Mouse (Mus musculus) megakaryocyte, embryonic 14.5 days (primary cell): Measurements from ENCODE around the gene 4933411K16Rik.

Source experiments
- FLI1 ChIP-seq: IDR thresholded peaks from 2 replicates; pipeline ENCODE4 v1.6.1; 2012; ENCODE audit warnings: low read length, inconsistent platforms, mixed read lengths
- GATA1 ChIP-seq: IDR thresholded peaks from 3 replicates; pipeline ENCODE4 v1.6.1; 2012; ENCODE audit warnings: mixed read lengths, low read length, inconsistent platforms, borderline replicate concordance

DNA sequence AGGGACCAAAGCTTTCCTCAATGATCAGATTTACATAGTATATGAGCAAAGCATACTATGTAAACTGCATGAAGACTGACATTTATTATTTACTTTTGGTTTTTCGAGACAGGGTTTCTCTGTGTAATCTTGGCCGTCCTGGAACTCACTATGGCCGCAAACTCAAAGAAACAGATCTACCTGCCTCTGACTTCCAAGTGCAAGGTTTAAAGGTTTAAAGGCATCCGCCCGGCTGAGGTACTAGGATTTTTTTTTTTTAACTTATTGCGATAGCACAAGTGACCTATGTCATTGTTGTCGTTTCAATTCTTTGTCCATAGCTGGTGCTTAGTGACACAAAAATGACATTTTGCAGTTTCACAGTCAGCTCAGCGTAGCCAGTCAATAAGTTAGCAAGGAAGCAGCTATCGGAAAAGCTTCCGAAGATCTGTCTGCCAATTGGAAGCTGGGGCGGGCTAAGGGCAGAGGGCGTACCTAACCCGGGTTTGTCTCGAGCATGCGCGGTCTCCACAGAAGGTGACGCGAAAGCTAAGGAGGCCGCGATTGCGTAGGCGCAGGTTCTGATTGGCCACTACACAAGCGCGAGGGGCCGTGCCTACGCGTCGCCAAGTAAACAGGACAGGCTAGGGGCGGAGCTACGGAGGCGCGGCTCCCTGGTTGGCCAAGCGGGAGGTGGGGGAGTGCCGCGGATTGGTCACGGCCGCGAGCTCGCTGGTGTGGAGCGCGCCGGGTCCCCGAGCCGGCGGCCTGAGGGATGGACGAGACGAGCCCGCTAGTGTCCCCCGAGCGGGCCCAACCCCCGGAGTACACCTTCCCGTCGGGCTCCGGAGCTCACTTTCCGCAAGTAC, 37.9 kb downstream of the 4933411K16Rik start, which contains the start of gene Pi4k2a:
- TF ChIP-seq FLI1 (no peak), GATA1 (0 out of 3 replicates have a peak, but pooled peaks have one; percentile 5)
